Mouse (Mus musculus) neural tube, embryonic 15.5 days (tissue): ENCODE results near the gene Eml4. TPM values are rescaled to one million over a fixed set of nuclear protein-coding genes. Genes with fewer than 3 reads are reported as not detected.

Source experiments
- ATAC-seq: fragments of 200-750 bp; cut with Nextera tagmentation; 2 replicates; pipeline ENCODE4 v1.8.0; 2017; ENCODE audit warnings: mild to moderate bottlenecking, moderate TSS enrichment, moderate library complexity; ENCODE audit not compliant: low FRiP score
- H3K27ac ChIP-seq: fragments of 300-500 bp; sonication (generic); replicated peaks from 2 replicates; pipeline ENCODE4 v1.5.1; 2015; ENCODE audit warnings: mild to moderate bottlenecking, inconsistent platforms
- H3K27me3 ChIP-seq: fragments of 300-500 bp; sonication (generic); replicated peaks from 2 replicates; pipeline ENCODE4 v1.6.1; 2015; ENCODE audit warnings: inconsistent platforms
- H3K36me3 ChIP-seq: fragments of 300-500 bp; sonication (generic); 2 replicates; pipeline ENCODE4 v1.6.1; 2015; ENCODE audit warnings: inconsistent platforms
- H3K4me1 ChIP-seq: fragments of 300-500 bp; sonication (generic); 2 replicates; pipeline ENCODE4 v1.6.1; 2015; ENCODE audit warnings: inconsistent platforms
- H3K4me2 ChIP-seq: fragments of 300-500 bp; sonication (generic); 2 replicates; pipeline ENCODE4 v1.6.1; 2015; ENCODE audit warnings: inconsistent platforms, mild to moderate bottlenecking, moderate library complexity
- H3K4me3 ChIP-seq: fragments of 300-500 bp; sonication (generic); replicated peaks from 2 replicates; pipeline ENCODE4 v1.5.1; 2015; ENCODE audit warnings: mild to moderate bottlenecking, inconsistent platforms
- H3K9ac ChIP-seq: fragments of 300-500 bp; sonication (generic); replicated peaks from 2 replicates; pipeline ENCODE4 v1.6.1; 2015; ENCODE audit warnings: mild to moderate bottlenecking, inconsistent platforms
- H3K9me3 ChIP-seq: fragments of 300-500 bp; sonication (generic); replicated peaks from 2 replicates; pipeline ENCODE4 v1.6.1; 2016; ENCODE audit warnings: inconsistent platforms
- WGBS: fragments of 180-500 bp; shearing (Covaris S2); methylation state at CpG from one replicate; pipeline ENCODE4 v1.1.7; 2015; ENCODE audit warnings: mixed read lengths; 5-methylcytosine and 5-hydroxymethylcytosine counted together
- polyA plus RNA-seq: library from polyadenylated mRNA; unstranded; fragments of >200 nt; fragmentation: Nextera tagmentation; extraction: Ambion mirVana; gene quantifications from 2 replicates; pipeline ENCODE4 v1.2.1, GENCODE M21; 2015

The Eml4 gene
- polyA plus RNA-seq, 1 experiment from 2014 or later, result 28.8 TPM

DNA sequence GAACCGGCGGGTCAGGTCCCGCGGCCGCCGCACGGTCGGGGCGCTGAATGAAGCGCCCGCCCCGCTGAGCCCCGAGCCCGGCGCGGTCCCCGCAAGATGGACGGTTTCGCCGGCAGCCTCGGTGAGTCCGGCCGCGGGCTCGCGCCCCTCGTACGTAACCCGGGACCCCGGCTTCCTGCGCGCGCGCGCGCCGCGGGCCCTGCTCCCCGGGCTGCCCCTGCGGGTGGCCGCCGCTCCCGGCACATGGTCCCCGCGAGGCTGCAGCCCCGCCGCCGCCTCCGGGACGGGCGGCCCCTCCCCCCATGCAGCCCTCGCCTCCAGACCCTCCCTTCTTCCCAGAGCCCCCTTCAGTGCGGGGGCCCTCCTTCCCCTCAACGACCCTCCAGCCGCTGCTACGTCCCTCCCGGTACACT is 394 bp downstream of the Eml4 start:
- 0% methylated on average over 26 of the region's 57 CpGs for WGBS
- peaks cover 29% of the 10 kb centered on the region for H3K4me1 ChIP-seq
- peak overlapping the region; percentile 77 for H3K4me3 ChIP-seq
- H3K4me2 ChIP-seq, result peak overlapping the region; percentile 63
- H3K27ac ChIP-seq, result peak overlapping the region; percentile 86
- no peaks in the 10 kb centered on the region for H3K27me3 ChIP-seq
- ATAC-seq, result peak; percentile 82
- H3K36me3 ChIP-seq, result no peaks in the 10 kb centered on the region
- peak overlapping the region; percentile 94 for H3K9ac ChIP-seq
- no peaks in the 10 kb centered on the region for H3K9me3 ChIP-seq

- Histone ChIP-seq H3K9me3 (no peaks in the 10 kb centered on the region), H3K36me3 (no peaks in the 10 kb centered on the region), H3K4me3 (peak overlapping the region; percentile 77), H3K27me3 (no peaks in the 10 kb centered on the region), H3K9ac (peak overlapping the region; percentile 94), H3K4me1 (peaks cover 29% of the 10 kb centered on the region), H3K4me2 (peak overlapping the region; percentile 63), H3K27ac (peak overlapping the region; percentile 86)
- 5% methylated on average over 13 of the region's 13 CpGs for WGBS
- no peak for ATAC-seq
These were observed 1.1 kb downstream of the Eml4 start for GRCm38 (mm10) chr17:83351601-83352413.

- no peaks in the 10 kb centered on the region for H3K27me3 ChIP-seq
- 6% methylated on average over 2 of the region's 2 CpGs for WGBS
- no peak for ATAC-seq
These were observed 1.7 kb downstream of the Eml4 start for GRCm38 (mm10) chr17:83352456-83352855.

GRCm38 (mm10) chr17:83353011-83353410 is 2.3 kb downstream of the Eml4 start:
- Histone ChIP-seq H3K4me1 (peaks cover 29% of the 10 kb centered on the region), H3K36me3 (no peaks in the 10 kb centered on the region), H3K27ac (no peak overlapping the region), H3K27me3 (no peaks in the 10 kb centered on the region), H3K4me2 (peak overlapping the region; percentile 63), H3K9ac (no peak overlapping the region), H3K9me3 (no peaks in the 10 kb centered on the region), H3K4me3 (no peak overlapping the region; the same call in 1 of the 2 replicates)
- WGBS, result 16% methylated on average over 5 of the region's 5 CpGs
- no peak for ATAC-seq

More at GRCm38 (mm10) chr17:83352456-83352855, 1.7 kb downstream of the Eml4 start:
- H3K9ac ChIP-seq, result no peak overlapping the region
- no peaks in the 10 kb centered on the region for H3K9me3 ChIP-seq
- peak overlapping the region; percentile 63 for H3K4me2 ChIP-seq
- H3K27ac ChIP-seq, result no peak overlapping the region
- no peaks in the 10 kb centered on the region for H3K36me3 ChIP-seq
- peaks cover 29% of the 10 kb centered on the region for H3K4me1 ChIP-seq
- peak overlapping the region; percentile 17 for H3K4me3 ChIP-seq

DNA sequence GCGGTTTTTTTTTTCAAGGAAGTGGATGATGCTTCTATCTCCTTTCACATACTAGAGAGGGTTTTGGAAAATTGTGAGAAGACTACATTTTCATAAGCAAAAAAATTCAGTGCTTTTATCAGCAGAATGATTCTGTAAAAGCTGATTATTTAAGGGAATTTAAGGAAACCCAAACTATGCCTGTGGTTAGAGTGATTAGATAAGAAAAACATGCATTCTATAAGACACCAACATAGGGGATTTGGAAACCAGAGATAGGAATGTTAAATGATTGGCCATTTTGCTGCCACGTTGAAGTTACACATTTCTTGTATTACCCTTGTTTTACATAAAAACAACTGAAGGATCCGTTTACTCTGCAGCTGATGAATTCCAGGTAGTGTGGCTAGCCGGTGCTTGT is 2.7 kb downstream of the Eml4 start:
- ATAC-seq, result no peak
- H3K9me3 ChIP-seq, result no peaks in the 10 kb centered on the region
- H3K27me3 ChIP-seq, result no peaks in the 10 kb centered on the region
- no peak overlapping the region for H3K27ac ChIP-seq
- no peaks in the 10 kb centered on the region for H3K36me3 ChIP-seq
- no peak overlapping the region for H3K4me3 ChIP-seq
- WGBS, result 56% methylated on average over 4 of the region's 4 CpGs
- H3K4me1 ChIP-seq, result peaks cover 29% of the 10 kb centered on the region
- H3K9ac ChIP-seq, result no peak overlapping the region
- H3K4me2 ChIP-seq, result peak overlapping the region; percentile 63; the same call in 1 of the 2 replicates

DNA sequence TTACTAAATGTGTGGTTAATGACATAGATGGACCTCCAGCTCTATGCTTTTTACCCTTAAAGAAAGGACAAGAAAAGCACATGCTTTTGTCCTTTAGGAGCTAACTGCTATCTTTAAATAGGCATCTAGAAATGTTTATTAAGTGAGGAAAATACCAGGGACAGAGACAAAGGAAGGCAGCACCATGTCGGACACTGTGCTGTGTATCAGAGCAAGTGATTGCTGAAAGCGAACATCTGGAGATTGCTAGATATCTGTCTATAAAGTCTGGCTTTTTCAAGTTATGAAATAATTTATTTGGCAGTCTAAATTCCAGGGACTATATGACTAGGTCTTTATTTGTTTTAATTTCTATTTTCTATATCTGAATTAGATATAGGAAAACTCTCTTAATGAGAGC is 4.8 kb downstream of the Eml4 start:
- WGBS, result 87% methylated on average over 2 of the region's 2 CpGs
- Histone ChIP-seq H3K27me3 (no peaks in the 10 kb centered on the region), H3K9ac (no peak overlapping the region), H3K36me3 (no peaks in the 10 kb centered on the region), H3K4me1 (peaks cover 30% of the 10 kb centered on the region), H3K27ac (no peak overlapping the region), H3K4me3 (no peak overlapping the region), H3K4me2 (no peak overlapping the region), H3K9me3 (no peaks in the 10 kb centered on the region)
- no peak for ATAC-seq

DNA sequence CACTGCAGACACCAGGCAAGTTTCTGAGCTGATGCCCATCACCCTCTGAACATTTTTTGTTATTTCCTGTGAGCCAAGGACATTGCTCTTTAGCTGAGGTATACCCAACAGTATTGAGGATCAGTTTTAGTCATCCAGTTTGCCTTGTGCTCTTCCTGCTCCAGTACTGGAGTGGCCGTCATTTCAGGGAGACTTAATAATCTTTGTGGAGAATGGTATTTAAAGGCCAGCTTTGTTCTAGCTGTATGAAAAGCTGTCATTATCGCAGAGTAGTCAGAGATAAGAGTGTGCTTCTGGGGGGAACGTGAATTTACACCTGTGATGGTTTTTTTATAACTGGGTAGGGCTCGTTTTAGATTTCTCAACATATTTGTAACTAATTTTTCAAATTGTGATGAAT is 9.2 kb downstream of the Eml4 start:
- H3K4me3 ChIP-seq, result no peak overlapping the region
- no peak overlapping the region for H3K27ac ChIP-seq
- no peaks in the 10 kb centered on the region for H3K36me3 ChIP-seq
- H3K27me3 ChIP-seq, result no peaks in the 10 kb centered on the region
- no peaks in the 10 kb centered on the region for H3K9me3 ChIP-seq
- H3K4me2 ChIP-seq, result no peak overlapping the region
- WGBS, result 89% methylated on average over 4 of the region's 4 CpGs
- H3K9ac ChIP-seq, result no peak overlapping the region
- peaks cover 19% of the 10 kb centered on the region for H3K4me1 ChIP-seq
- no peak for ATAC-seq

DNA sequence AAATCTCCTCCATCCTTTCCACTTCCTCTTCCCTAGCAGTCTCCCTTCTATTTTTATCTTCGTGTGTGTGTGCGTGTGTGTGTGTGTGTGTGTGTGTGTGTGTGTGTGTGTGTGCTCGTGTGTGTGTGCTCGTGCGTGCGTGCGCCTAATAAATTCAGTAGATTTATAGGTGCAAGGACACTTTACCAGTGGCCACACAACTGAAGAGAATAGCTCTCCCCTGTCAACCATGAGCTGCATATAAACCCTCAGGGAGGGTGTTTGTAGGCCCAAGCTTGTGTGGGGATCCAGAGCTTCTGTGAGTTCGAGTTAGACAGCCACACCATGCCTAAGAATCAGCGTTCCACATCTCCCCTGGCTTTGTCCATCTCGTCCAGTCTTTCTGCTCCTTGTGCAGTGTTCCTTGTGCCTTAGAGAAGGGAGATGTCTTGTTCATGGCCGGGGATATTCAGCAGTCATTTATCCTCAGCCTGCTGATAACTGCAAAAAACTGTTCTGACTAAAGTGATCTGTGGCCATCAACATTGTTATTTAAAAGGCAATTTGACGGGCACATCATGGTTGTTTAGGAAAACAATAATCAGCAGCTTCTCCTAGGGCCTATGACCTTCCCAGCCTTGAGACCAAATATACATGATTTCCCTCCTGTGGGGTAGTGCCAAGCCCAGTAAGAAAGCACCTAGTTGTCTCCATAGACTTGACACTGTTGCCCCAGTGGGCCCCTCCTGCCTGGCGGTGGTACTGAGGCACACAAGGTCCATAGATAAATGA is 10.2 kb downstream of the Eml4 start:
- H3K9ac ChIP-seq, result no peak overlapping the region
- no peak overlapping the region for H3K27ac ChIP-seq
- H3K27me3 ChIP-seq, result no peaks in the 10 kb centered on the region
- 71% methylated on average over 13 of the region's 13 CpGs for WGBS
- H3K4me1 ChIP-seq, result peaks cover 25% of the 10 kb centered on the region
- ATAC-seq, result no peak
- H3K4me3 ChIP-seq, result no peak overlapping the region
- no peaks in the 10 kb centered on the region for H3K9me3 ChIP-seq
- no peak overlapping the region for H3K4me2 ChIP-seq
- no peaks in the 10 kb centered on the region for H3K36me3 ChIP-seq

DNA sequence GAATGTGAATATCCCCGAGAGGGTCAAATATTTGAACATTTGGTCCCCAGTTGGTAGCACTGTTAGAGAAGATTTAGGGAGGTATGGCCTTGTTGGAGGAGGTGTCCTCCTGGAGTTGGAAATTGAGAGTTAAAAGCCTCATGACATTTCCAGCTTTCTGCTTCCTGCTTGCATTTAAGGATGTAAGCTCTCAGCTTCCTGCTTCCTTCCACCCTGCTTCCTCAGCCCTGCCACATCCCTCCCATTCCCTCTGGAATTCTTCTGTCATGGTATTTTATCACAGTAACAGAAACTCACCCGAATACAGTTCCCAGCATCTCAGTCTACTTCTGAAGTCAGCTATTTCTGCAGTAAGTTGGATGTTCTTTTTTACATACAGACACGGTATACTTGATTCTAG is 12.3 kb downstream of the Eml4 start:
- 66% methylated on average over 3 of the region's 3 CpGs for WGBS
- Histone ChIP-seq H3K9ac (no peak overlapping the region), H3K4me1 (peaks cover 31% of the 10 kb centered on the region), H3K27ac (no peak overlapping the region), H3K4me2 (no peak overlapping the region), H3K27me3 (no peaks in the 10 kb centered on the region), H3K4me3 (no peak overlapping the region), H3K36me3 (no peaks in the 10 kb centered on the region), H3K9me3 (no peaks in the 10 kb centered on the region)
- no peak for ATAC-seq

- peaks cover 31% of the 10 kb centered on the region for H3K4me1 ChIP-seq
- no peaks in the 10 kb centered on the region for H3K36me3 ChIP-seq
- no peaks in the 10 kb centered on the region for H3K27me3 ChIP-seq
- no peak overlapping the region for H3K27ac ChIP-seq
- H3K9me3 ChIP-seq, result no peaks in the 10 kb centered on the region
- H3K9ac ChIP-seq, result no peak overlapping the region
- WGBS, result 90% methylated on average over 5 of the region's 5 CpGs
- ATAC-seq, result no peak
- no peak overlapping the region for H3K4me3 ChIP-seq
- H3K4me2 ChIP-seq, result no peak overlapping the region
These were observed 13.6 kb downstream of the Eml4 start for GRCm38 (mm10) chr17:83364296-83364695.

DNA sequence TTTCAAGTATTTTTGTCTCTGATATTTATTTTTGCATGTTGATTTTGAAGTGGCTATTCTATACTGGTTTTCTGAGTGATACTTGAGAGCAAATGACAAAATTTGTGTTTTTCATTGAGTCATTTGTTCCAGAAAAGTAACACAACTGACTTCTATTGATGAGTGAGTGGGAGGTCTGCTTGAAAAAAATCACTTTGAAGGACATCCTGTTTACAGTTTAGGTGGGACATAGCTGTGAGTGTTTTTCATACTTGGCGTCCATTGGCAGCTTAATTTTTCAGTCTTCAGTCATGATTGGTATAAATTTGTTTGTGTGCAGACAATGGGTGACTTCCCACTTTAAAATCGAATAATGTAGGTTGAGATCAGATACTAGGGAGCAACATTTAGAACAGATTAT is 14.4 kb downstream of the Eml4 start:
- Histone ChIP-seq H3K27me3 (no peaks in the 10 kb centered on the region), H3K4me1 (peaks cover 31% of the 10 kb centered on the region), H3K4me3 (no peak overlapping the region), H3K9ac (no peak overlapping the region), H3K36me3 (no peaks in the 10 kb centered on the region), H3K9me3 (no peaks in the 10 kb centered on the region), H3K4me2 (no peak overlapping the region), H3K27ac (no peak overlapping the region)
- no peak for ATAC-seq
- WGBS, result 87% methylated on average over 2 of the region's 2 CpGs
